Mouse (Mus musculus) left cerebral cortex, postnatal 10 days (tissue): Measurements from ENCODE around the gene Prune1. TPM values are rescaled to one million over a fixed set of nuclear protein-coding genes. Genes with fewer than 3 reads are reported as not detected.

ENCODE experiments used
- total RNA-seq, 2 experiments: library from RNA; stranded (reverse); gene quantifications; 2 replicates each; pipeline ENCODE4 v1.2.3; 2021

Gene Prune1
- total RNA-seq, 2 experiments from 2014 or later: 44.3 to 46.4 TPM

Other genes with a start within 250 kb of the Prune1 start
- 100 to 1,000 TPM; 155 to 167 TPM for gene Psmd4, start 239.5 kb downstream of the Prune1 start, total RNA-seq
- gene Pip5k1a, start 175.1 kb downstream of the Prune1 start, total RNA-seq: 10 to 100 TPM; 27.8 to 29.2 TPM
- gene Vps72, start 171.1 kb downstream of the Prune1 start, total RNA-seq: 10 to 100 TPM; 41.6 to 43.7 TPM
- under 1 TPM; 0.81 to 0.83 TPM for gene Tmod4, start 157.6 kb downstream of the Prune1 start, total RNA-seq
- gene Scnm1, start 148.1 kb downstream of the Prune1 start, total RNA-seq: 10 to 100 TPM; 30.5 to 36.6 TPM
- 10 to 100 TPM; 23.2 to 23.5 TPM for gene Lysmd1, start 148.0 kb downstream of the Prune1 start, total RNA-seq
- gene Tnfaip8l2, start 139.7 kb downstream of the Prune1 start, total RNA-seq: 1 to 10 TPM; 2.7 to 2.8 TPM
- gene Sema6c, start 121.6 kb downstream of the Prune1 start, total RNA-seq: 10 to 100 TPM; 60.5 to 73.6 TPM
- gene Gabpb2, start 64.2 kb downstream of the Prune1 start, total RNA-seq: 1 to 10 TPM; 7.6 to 8.5 TPM
- gene Cdc42se1, start 53.3 kb downstream of the Prune1 start, total RNA-seq: 10 to 100 TPM; 66.1 to 71.3 TPM
- gene Mllt11, start 49.9 kb downstream of the Prune1 start, total RNA-seq: 100 to 1,000 TPM; 599 to 606 TPM
- gene Gm128, start 40.5 kb downstream of the Prune1 start, total RNA-seq: not detected
- gene Bnipl, start 30.9 kb downstream of the Prune1 start, total RNA-seq: under 1 TPM; 0.58 to 0.63 TPM
- gene Mindy1, start 731 bp downstream of the Prune1 start, total RNA-seq: 10 to 100 TPM; 25.3 to 26.2 TPM
- under 1 TPM; 0.36 to 0.41 TPM for gene Anxa9, start 25.1 kb upstream of the Prune1 start, total RNA-seq
- gene Cers2, start 32.7 kb upstream of the Prune1 start, total RNA-seq: 10 to 100 TPM; 39.2 to 40.3 TPM
- gene Setdb1, start 75.1 kb upstream of the Prune1 start, total RNA-seq: 10 to 100 TPM; 46.8 to 47.2 TPM
- not detected for gene 4930558C23Rik, start 120.8 kb upstream of the Prune1 start, total RNA-seq
- gene Arnt, start 152.3 kb upstream of the Prune1 start, total RNA-seq: 10 to 100 TPM; 34.1 to 36.0 TPM
- gene Ctsk, start 217.2 kb upstream of the Prune1 start, total RNA-seq: 10 to 100 TPM; 14.5 to 18.9 TPM
- 10 to 100 TPM; 18.5 to 19.0 TPM for gene Ctss, start 244.7 kb upstream of the Prune1 start, total RNA-seq